Mouse (Mus musculus) limb, embryonic 14.5 days (tissue): ENCODE results near the gene 1810037I17Rik. TPM values are rescaled to one million over a fixed set of nuclear protein-coding genes. Genes with fewer than 3 reads are reported as not detected.

Experiments used
- ATAC-seq: fragments of 200-750 bp; cut with Nextera tagmentation; 2 replicates; pipeline ENCODE4 v1.8.0; 2017; ENCODE audit warnings: low read depth, moderate number of reproducible peaks, moderate TSS enrichment; ENCODE audit not compliant: low FRiP score
- DNase-seq: peaks from one replicate; pipeline ENCODE4 v3.0.0-alpha.2; 2015; ENCODE audit warnings: low spot score
- H3K27ac ChIP-seq: fragments of 300-500 bp; sonication (generic); replicated peaks from 2 replicates; pipeline ENCODE4 v1.5.1; 2014; ENCODE audit warnings: low read depth, mild to moderate bottlenecking, low read length, moderate library complexity, mixed read lengths
- H3K27me3 ChIP-seq: fragments of 300-500 bp; sonication (generic); 2 replicates; pipeline ENCODE4 v1.6.1; 2014; ENCODE audit warnings: low read length, mixed read lengths; ENCODE audit not compliant: control insufficient read depth, insufficient read depth
- H3K36me3 ChIP-seq: fragments of 300-500 bp; sonication (generic); 2 replicates; pipeline ENCODE4 v1.6.1; 2014; ENCODE audit warnings: mild to moderate bottlenecking, low read length, moderate library complexity, mixed read lengths; ENCODE audit not compliant: control insufficient read depth, insufficient read depth
- H3K4me1 ChIP-seq: fragments of 300-500 bp; sonication (generic); 2 replicates; pipeline ENCODE4 v1.6.1; 2014; ENCODE audit warnings: antibody characterized with exemption, low read length, mixed read lengths; ENCODE audit not compliant: control insufficient read depth, insufficient read depth
- H3K4me2 ChIP-seq: fragments of 300-500 bp; sonication (generic); replicated peaks from 2 replicates; pipeline ENCODE4 v1.6.1; 2014; ENCODE audit warnings: low read depth, mild to moderate bottlenecking, low read length, moderate library complexity; ENCODE audit not compliant: severe bottlenecking
- H3K4me3 ChIP-seq: fragments of 300-500 bp; sonication (generic); replicated peaks from 2 replicates; pipeline ENCODE4 v1.5.1; 2014; ENCODE audit warnings: low read length
- H3K9ac ChIP-seq: fragments of 300-500 bp; sonication (generic); 2 replicates; pipeline ENCODE4 v1.6.1; 2014; ENCODE audit warnings: mild to moderate bottlenecking, low read depth, low read length, moderate library complexity; ENCODE audit not compliant: severe bottlenecking
- H3K9me3 ChIP-seq: fragments of 300-500 bp; sonication (generic); 2 replicates; pipeline ENCODE4 v1.6.1; 2016; ENCODE audit warnings: low read length; ENCODE audit not compliant: control insufficient read depth
- POLR2A ChIP-seq: fragments of 200-500 bp; IDR thresholded peaks from 2 replicates; pipeline ENCODE4 v1.8.0; 2012; ENCODE audit warnings: inconsistent platforms, mild to moderate bottlenecking, moderate library complexity, borderline replicate concordance; ENCODE audit not compliant: insufficient read depth, insufficient read length; ENCODE audit errors: extremely low read depth
- WGBS: fragments of 180-500 bp; shearing (Covaris S2); extraction: QIAGEN DNeasy Blood & Tissue Kit; methylation state at CpG from one replicate; pipeline ENCODE4 v1.1.7; 2014; 5-methylcytosine and 5-hydroxymethylcytosine counted together
- polyA plus RNA-seq, 2 experiments: library from polyadenylated mRNA; depleted of rRNA in 1 of 2; stranded (reverse) in 1 of 2; unstranded in 1 of 2; fragments of >200 nt; fragmentation: Nextera tagmentation in 1 of 2; extraction: Ambion mirVana in 1 of 2; gene quantifications; 2 replicates each; pipeline versions ENCODE4 v1.2.1 to v1.2.3; 2012 to 2014

Gene 1810037I17Rik
- polyA plus RNA-seq, 2 experiments = 48.0 to 97.7 TPM

DNA sequence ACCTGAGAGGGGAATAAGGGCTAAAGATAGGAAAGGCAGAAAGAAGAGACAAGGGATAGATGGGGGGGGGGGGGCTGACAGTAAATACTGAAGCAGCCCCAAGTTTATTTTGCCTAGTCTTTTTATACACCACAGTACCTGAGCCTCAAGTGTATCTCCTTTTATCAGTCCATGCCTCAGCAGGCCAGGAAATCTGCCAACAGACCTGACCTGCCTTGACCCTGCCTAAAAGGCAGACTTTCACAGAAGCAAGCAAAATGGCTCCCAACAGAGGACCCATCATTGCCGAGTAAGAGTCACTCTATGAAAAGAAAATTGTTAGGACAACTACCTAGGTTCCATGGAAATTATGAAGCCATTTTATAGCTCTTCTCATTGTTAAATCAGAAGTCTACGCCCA lies 16.2 kb upstream of the 1810037I17Rik start:
- no peaks in the 10 kb centered on the region for H3K27me3 ChIP-seq
- ATAC-seq (no peak), DNase-seq (no peak)
- H3K4me3 ChIP-seq = no peak overlapping the region
- H3K4me2 ChIP-seq = no peak overlapping the region
- WGBS = 88% methylated on average over 2 of the region's 2 CpGs
- no peak overlapping the region for H3K27ac ChIP-seq
- no peak overlapping the region for H3K9ac ChIP-seq
- no peaks in the 10 kb centered on the region for H3K4me1 ChIP-seq
- no peak for TF ChIP-seq POLR2A
- no peaks in the 10 kb centered on the region for H3K9me3 ChIP-seq
- H3K36me3 ChIP-seq = no peaks in the 10 kb centered on the region

DNA sequence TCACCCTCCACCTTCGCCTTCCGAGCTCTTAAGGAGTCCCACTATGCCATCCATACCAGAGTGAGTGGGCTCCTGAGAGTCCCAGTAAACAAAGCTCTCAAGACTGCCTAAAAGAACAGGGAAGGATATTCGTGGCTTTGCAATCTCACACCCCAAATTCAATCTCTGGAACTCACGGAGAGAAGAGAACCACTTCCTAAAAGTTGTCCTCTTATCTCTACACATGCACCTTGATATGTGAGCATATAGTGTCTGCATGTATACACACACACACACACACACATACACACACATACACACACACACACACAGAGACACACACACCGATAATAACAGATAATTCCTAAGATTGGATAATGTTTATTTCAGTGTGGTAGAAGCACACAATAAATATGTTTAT lies 8.5 kb upstream of the 1810037I17Rik start:
- Histone ChIP-seq H3K27ac (no peak overlapping the region), H3K9me3 (no peaks in the 10 kb centered on the region), H3K9ac (no peak overlapping the region), H3K36me3 (no peaks in the 10 kb centered on the region), H3K4me2 (no peak overlapping the region), H3K4me3 (no peak overlapping the region), H3K4me1 (no peaks in the 10 kb centered on the region), H3K27me3 (no peaks in the 10 kb centered on the region)
- TF ChIP-seq POLR2A = no peak
- WGBS = 86% methylated on average over 5 of the region's 5 CpGs
- no peak for DNase-seq
- no peak for ATAC-seq

DNA sequence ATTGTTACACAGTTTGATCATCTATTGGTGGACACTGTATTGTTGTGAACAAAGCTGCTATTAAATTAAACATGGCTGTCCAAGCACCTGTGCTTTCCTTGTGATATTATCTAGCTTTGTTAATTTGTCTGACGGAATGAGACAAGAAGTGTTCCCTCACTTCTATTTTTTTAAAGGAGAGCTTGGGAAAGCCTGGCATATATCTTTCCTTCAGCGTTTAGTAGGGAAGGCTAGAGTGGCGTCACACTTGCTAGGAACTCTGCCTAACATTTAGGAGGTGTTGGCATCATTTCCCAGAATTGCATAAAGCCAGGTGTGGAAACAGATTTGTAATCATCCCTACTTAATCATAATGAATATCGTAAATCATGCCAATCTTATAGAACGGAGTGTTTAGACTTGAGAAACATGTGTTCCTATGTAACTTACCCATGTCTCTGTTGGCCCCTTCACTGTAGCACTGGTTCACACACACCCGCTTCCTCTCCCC lies 7.8 kb upstream of the 1810037I17Rik start:
- WGBS = 72% methylated on average over 6 of the region's 6 CpGs
- H3K9ac ChIP-seq = no peak overlapping the region
- no peaks in the 10 kb centered on the region for H3K36me3 ChIP-seq
- no peak overlapping the region for H3K27ac ChIP-seq
- no peaks in the 10 kb centered on the region for H3K4me1 ChIP-seq
- DNase-seq = no peak
- no peak for ATAC-seq
- H3K9me3 ChIP-seq = no peaks in the 10 kb centered on the region
- TF ChIP-seq POLR2A = no peak
- H3K4me3 ChIP-seq = no peak overlapping the region
- H3K27me3 ChIP-seq = no peaks in the 10 kb centered on the region
- no peak overlapping the region for H3K4me2 ChIP-seq

DNA sequence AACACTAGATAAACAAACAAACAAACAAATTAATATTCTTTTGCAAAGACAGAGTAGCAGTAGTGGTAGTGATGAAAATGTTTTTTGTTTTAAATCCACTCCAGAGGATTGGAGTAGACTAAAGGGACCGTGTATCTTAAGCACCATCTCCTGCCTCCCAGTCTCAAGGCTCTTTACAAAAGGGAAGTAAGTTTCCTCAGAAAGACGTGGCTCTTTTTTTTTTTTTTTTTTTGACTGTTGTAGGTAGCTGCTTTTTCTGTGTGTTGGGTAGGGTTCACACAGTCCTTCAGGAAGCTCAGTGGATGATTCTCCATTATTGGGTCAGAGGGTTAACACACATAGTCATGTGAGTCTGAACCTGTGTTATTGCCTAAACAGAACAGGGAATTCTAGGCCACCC lies 5.3 kb upstream of the 1810037I17Rik start:
- Histone ChIP-seq H3K4me1 (no peaks in the 10 kb centered on the region; the same call in 1 of the 2 replicates), H3K4me3 (no peak overlapping the region), H3K9ac (no peak overlapping the region), H3K4me2 (no peak overlapping the region), H3K27ac (no peak overlapping the region), H3K9me3 (no peaks in the 10 kb centered on the region), H3K36me3 (no peaks in the 10 kb centered on the region), H3K27me3 (no peaks in the 10 kb centered on the region)
- TF ChIP-seq POLR2A = no peak
- 76% methylated on average over 2 of the region's 2 CpGs for WGBS
- no peak for DNase-seq
- ATAC-seq = no peak

DNA sequence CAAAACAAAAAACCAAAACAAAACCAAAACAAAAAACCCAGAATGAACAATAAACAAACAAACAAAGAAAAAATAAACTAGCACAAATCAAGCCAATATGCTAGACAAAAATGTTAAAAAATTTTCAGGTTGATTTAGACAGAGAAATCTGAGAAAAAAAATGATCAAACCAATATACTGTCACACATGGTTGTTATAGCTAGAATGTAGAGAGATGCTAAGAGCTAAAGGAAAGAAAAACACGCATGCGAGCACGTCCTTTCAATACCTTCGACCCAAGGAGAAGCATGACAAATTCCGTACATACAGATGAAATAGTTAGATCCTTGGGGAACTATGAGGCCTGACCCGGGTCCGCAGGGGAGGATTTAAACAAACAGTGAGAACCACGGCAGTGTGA lies 4.7 kb upstream of the 1810037I17Rik start, which contains the start of gene Gm10959:
Gene Gm10959 (minus strand): TSS at position 101 of the 400 bp plus-strand sequence.
- no peak for ATAC-seq
- Histone ChIP-seq H3K36me3 (no peaks in the 10 kb centered on the region), H3K4me2 (no peak within 1 kb of the TSS), H3K9me3 (no peaks in the 10 kb centered on the region), H3K27ac (no peak within 1 kb of the TSS), H3K4me1 (no peaks in the 10 kb centered on the region; the same call in 1 of the 2 replicates), H3K27me3 (no peaks in the 10 kb centered on the region), H3K4me3 (no peak within 1 kb of the TSS), H3K9ac (no peak within 1 kb of the TSS)
- DNase-seq = no peak
- WGBS = 85% methylated on average over 8 of the region's 8 CpGs
- no peak for TF ChIP-seq POLR2A
